Mouse (Mus musculus) ovary, postnatal 14 days (tissue): ENCODE results near the gene Ift22.
"Not testable (repeated sequence)": the region's sequence is repeated elsewhere in the genome, so short reads cannot be mapped to it uniquely, and the experiment has no call there.

ENCODE experiments used
- DNase-seq: peaks from one replicate; pipeline ENCODE4 v3.0.0; 2022; ENCODE audit warnings: low spot score

Gene Ift22

GRCm38 (mm10) chr5:136949551-136950336 is 41.8 kb downstream of the Ift22 start:
- not testable (repeated sequence) for DNase-seq

- DNase-seq, result no peak
Measured at GRCm38 (mm10) chr5:136950521-136950920, 42.6 kb downstream of the Ift22 start.

GRCm38 (mm10) chr5:136952153-136952552 is 44.2 kb downstream of the Ift22 start:
- no peak for DNase-seq

GRCm38 (mm10) chr5:136953015-136953414 is 45.1 kb downstream of the Ift22 start, which contains the start of gene Fis1:
Gene Fis1 (plus strand): TSS chr5:136953275.
- DNase-seq, result peak; percentile 91

GRCm38 (mm10) chr5:136953440-136953951 is 45.5 kb downstream of the Ift22 start:
- DNase-seq, result no peak

DNA sequence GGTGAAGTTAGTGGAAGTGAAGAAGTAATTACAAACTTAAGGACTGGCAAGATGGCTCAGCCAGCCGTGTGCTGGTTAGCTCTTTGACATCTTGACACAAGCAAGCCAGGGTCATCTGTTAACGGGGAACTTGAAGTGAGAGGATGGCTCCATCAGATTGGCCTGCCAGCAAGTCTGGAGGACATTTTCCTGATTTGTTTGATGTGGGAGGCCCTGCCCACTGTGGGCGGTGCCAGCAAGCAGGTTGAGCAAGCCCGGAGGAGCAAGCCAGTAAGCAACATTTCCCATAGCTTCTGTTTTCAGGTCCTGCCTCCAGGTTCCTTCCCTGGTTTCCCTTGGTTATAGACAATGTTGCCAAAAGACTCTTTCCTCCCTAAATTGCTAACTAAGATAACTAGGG is 47.7 kb downstream of the Ift22 start:
- DNase-seq, result no peak

GRCm38 (mm10) chr5:136957250-136957649 is 49.3 kb downstream of the Ift22 start:
- no peak for DNase-seq

GRCm38 (mm10) chr5:136958991-136959605 is 51.1 kb downstream of the Ift22 start:
- no peak for DNase-seq

GRCm38 (mm10) chr5:136960053-136960452 is 52.1 kb downstream of the Ift22 start:
- no peak for DNase-seq

DNA sequence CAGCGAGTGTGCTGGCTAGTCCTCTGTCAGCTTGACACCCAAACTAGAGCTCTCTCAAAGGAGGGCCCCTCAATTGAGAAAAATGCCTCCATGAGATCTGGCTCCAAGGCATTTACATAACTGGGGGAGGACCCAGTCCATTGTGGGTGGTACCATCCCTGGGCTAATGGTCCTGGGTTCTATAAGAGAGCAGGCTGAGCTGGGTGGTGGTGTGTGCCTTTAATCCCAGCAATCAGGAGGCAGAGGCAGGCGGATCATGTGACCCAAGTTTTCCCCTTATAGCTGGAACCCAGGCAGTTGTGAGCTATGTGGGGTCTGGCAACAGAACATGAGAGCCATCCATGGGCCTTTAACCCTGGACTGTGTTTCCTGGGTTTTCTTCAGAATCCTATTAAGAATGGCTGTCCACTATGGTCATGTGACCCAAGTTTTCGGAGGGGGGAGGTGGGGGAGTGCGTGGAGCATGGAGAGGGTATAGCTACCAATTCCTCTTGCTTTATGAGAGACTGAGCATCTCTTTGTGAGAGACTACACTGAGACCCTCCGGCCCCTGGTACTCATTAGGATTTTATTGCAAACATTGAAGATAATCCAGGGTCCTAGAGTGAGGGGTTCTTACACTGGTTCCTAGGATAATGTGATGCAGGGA is 53.5 kb downstream of the Ift22 start:
- no peak for DNase-seq

DNA sequence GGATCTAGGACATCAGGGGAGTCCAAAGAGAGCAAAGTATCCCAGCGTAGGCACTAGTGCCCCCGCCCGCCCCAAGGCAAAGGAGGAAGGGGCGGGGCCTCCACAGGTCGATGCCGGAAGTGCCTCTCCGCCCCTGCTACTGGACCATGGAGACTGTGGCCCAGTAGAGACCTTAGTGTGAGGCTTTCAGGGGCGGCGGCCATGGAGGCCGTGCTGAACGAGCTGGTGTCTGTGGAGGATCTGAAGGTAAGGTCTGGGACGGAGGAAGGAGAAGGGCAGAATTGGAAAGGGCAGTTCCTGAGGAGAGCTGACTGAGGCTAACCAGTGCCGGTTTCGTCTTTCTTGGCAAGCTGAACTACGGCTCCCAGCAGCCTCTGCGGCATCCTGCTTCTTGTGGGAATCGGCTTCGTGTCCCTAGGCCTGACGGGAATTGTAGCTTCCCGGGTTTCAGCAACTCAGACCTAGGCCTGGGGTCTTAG is 54.1 kb downstream of the Ift22 start:
- DNase-seq, result peak; percentile 78

DNA sequence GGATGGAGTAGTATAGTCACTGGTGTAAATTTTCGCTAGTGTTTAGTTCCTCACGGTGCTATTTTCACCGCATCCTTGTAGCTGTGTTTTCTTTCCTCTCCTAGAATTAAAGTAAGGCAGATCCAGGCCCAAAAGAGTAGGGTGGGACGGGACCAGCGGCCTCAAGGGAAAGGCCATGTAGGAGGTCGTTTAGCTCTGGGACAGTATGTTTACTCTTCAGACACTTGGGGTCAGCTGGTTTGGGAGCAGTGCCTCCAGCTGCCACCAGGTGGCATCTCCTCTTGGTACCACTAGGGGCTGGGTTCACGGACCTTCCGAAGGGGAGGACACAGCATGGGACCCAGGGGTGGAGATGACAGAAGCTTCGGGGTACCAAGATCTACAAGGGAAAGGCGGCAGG is 54.6 kb downstream of the Ift22 start:
- DNase-seq, result peak; percentile 74

DNA sequence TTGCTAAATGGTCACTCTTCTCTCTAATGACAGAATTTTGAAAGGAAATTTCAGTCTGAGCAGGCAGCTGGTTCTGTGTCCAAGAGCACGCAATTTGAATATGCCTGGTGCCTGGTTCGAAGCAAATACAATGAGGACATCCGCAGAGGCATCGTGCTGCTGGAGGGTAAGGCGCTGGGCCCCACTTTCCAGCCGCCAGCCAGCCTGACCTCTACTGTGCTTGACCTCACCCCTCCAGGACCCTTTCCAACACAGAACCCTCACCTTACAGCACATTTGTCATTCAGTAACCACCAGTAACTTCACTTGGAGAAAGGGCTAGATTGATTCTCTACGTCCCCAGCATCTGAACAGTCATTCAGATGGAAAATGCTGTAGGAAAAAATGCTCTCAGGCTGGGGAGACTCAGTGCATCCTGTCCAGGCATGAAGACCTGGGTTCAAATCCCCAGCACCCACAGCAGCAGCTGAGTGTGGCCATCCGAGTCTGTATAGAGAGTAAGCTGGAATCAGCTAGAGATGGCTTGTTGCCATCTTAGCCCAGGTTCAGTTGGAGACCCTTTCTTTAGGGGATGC is 55.1 kb downstream of the Ift22 start:
- no peak for DNase-seq
